Mouse (Mus musculus) E14TG2a.4 (cell line): ENCODE data around the gene Ucp3.

ENCODE experiments used
- H3K27me3 ChIP-seq: 2 replicates; pipeline ENCODE4 v1.6.1; 2014; ENCODE audit warnings: low read length, control low read depth; ENCODE audit not compliant: insufficient read depth
- H3K36me3 ChIP-seq: 2 replicates; pipeline ENCODE4 v1.6.1; 2014; ENCODE audit warnings: low read length, control low read depth; ENCODE audit not compliant: insufficient read depth
- H3K4me1 ChIP-seq: replicated peaks from 2 replicates; pipeline ENCODE4 v1.6.1; 2014; ENCODE audit warnings: low read depth, low read length, control low read depth
- H3K4me3 ChIP-seq: replicated peaks from 2 replicates; pipeline ENCODE4 v1.5.1; 2014; ENCODE audit warnings: mild to moderate bottlenecking, low read length
- H3K9me3 ChIP-seq: 2 replicates; pipeline ENCODE4 v1.6.1; 2014; ENCODE audit warnings: low read length, control low read depth
- CTCF ChIP-seq: conservative IDR thresholded peaks from 2 replicates; pipeline ENCODE4 v1.5.1; 2014; ENCODE audit warnings: low read length
- NANOG ChIP-seq: IDR thresholded peaks from 2 replicates; pipeline ENCODE4 v1.6.1; 2014; ENCODE audit warnings: borderline replicate concordance, low read length, mixed read lengths
- POU5F1 ChIP-seq: IDR thresholded peaks from 2 replicates; pipeline ENCODE4 v1.6.1; 2014; ENCODE audit warnings: low read length, borderline replicate concordance

Gene Ucp3

DNA sequence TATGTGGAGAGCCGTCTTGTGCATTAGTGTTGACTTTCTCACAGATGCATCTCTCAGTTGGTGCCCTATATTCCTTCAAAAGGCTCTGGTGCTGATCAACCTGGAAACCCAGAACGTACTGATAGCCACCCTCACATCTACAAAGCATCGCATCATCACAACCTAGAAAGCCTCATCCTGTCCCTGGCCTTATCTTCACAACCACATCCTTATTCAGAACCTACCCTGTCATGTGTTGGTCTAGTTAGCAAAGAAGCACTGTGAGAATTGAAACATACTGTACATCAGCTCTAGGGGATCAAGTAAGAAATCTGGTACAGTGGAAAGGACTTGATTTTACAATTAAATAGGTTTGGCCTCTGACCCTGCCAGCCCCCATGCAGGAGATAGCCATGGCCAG is 23.8 kb upstream of the Ucp3 start:
- TF ChIP-seq POU5F1 (no peak), CTCF (no peak), NANOG (no peak)
- peaks cover 78% of the 10 kb centered on the region for H3K36me3 ChIP-seq
- H3K4me1 ChIP-seq = 0 out of 2 replicates have a peak, but pooled peaks cover 3% of the 10 kb centered on the region
- no peak overlapping the region for H3K4me3 ChIP-seq
- no peaks in the 10 kb centered on the region for H3K9me3 ChIP-seq
- H3K27me3 ChIP-seq = no peaks in the 10 kb centered on the region

DNA sequence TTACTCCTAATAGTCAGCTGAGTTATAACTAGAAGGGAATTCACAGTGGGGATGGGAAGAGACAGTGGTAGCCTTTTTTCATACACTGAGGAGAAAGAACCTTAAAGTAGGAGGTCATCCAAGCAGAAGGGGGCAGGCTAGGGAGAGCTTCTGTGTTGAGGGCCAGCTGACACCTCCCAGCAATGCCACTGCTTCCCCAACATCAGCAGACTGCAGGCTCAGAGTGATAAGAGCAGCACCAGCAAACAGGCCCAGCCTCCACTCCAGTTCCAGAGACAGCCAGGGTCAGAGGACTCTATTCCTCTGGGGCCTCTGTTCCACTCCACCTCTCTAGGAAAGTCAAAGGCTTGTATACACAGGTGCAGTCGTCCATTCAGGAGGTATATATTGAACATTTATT is 14.6 kb upstream of the Ucp3 start:
- Histone ChIP-seq H3K4me1 (peaks cover 13% of the 10 kb centered on the region), H3K36me3 (peaks cover 75% of the 10 kb centered on the region), H3K4me3 (no peak overlapping the region), H3K27me3 (no peaks in the 10 kb centered on the region), H3K9me3 (no peaks in the 10 kb centered on the region)
- TF ChIP-seq NANOG (no peak), CTCF (no peak), POU5F1 (no peak)

DNA sequence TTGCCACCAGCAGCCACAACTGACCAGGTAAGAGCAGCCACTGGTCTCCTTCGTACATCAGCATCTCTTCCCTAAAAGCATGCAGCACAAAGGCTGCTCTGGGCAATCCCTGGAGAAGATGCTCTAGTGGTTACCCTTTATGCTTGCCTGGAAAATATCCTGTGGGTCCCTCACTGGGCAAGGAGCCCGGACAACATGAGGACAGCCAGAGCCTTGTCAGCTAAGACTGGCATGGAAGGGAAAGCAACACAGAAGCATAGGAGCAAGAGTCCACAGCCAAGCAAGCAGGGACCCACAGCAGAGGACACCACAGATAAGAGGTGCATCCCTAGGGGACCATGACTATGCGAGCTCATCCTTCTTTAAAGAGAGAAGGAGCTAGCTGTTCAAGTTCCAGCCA is 12.9 kb upstream of the Ucp3 start:
- Histone ChIP-seq H3K9me3 (no peaks in the 10 kb centered on the region), H3K4me1 (peaks cover 8% of the 10 kb centered on the region), H3K4me3 (no peak overlapping the region), H3K27me3 (no peaks in the 10 kb centered on the region), H3K36me3 (peaks cover 74% of the 10 kb centered on the region)
- TF ChIP-seq NANOG = no peak
- no peak for TF ChIP-seq POU5F1
- TF ChIP-seq CTCF = no peak

DNA sequence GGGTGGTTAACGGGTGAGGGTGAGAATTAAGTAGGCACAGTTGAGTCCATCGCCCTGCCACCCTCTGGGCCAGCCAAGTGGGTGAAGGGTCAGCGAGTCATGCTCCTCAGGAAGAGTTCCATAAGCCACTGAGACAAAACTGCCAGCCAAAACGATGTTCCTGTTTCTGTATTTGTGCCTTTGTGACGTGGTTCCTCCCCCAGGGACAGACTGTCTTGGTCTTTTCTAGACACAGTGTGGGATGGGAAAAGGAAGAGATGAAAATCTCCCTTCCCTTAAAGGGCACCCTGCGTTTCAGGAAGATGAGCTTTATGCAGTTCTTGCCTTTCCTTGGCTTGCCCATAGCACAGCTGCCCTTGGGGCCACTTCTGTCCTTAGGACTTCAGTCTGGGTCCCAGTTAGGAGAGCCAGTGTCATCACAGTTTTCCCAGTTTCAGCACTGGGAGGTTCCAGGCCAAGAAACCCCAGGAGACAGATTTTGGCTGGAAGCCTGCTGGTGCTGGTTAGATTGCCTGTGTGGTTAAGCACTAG is 11.1 kb upstream of the Ucp3 start:
- no peaks in the 10 kb centered on the region for H3K27me3 ChIP-seq
- no peak overlapping the region for H3K4me3 ChIP-seq
- 0 out of 2 replicates have a peak, but pooled peaks cover under 1% of the 10 kb centered on the region for H3K4me1 ChIP-seq
- H3K9me3 ChIP-seq = no peaks in the 10 kb centered on the region
- TF ChIP-seq CTCF (no peak), POU5F1 (no peak), NANOG (no peak)
- peaks cover 73% of the 10 kb centered on the region for H3K36me3 ChIP-seq

DNA sequence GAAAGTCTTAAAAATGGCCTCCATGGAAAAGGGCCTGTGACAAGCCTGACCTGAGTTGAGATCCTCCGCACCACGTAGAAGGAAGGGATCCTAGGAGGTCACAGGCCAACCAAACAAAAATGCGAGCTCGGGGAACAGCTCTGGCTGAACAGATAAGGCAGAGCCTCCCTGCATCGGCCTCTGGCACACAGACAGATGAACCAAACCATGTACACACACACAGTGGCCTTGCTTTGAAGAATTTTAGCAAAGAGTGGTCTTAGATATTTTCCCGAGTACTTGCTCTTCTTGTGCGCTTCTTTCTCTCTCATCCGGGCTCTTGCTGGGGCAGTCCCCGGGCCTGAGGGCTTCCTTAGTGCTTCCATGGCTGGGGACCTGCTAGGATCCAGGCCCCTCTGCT is 9.6 kb upstream of the Ucp3 start:
- no peak overlapping the region for H3K4me3 ChIP-seq
- H3K4me1 ChIP-seq = 0 out of 2 replicates have a peak, but pooled peaks cover 6% of the 10 kb centered on the region
- H3K27me3 ChIP-seq = no peaks in the 10 kb centered on the region
- no peaks in the 10 kb centered on the region for H3K9me3 ChIP-seq
- TF ChIP-seq CTCF = no peak
- TF ChIP-seq NANOG = no peak
- TF ChIP-seq POU5F1 = no peak
- H3K36me3 ChIP-seq = peaks cover 67% of the 10 kb centered on the region

DNA sequence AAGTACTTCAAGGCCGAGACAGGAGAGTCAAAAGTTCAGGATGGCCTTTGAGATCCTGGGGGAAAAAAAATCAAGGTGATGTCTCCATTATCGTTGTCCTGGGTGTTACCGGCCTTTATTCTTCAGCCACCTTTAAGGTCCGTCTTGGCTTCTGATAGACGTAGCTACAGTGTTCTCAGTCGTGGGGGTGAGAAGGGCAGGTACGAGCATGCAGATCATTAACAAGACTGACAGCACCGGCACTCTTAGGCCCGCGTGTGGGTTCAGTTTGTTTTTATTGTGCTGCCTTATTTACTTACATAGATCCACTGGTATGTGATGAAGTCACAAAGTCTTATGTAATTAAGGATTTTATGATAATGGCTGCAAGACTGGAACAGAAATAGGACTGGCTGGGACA is 9.0 kb upstream of the Ucp3 start:
- Histone ChIP-seq H3K27me3 (no peaks in the 10 kb centered on the region), H3K9me3 (no peaks in the 10 kb centered on the region), H3K4me3 (no peak overlapping the region), H3K36me3 (peaks cover 70% of the 10 kb centered on the region), H3K4me1 (0 out of 2 replicates have a peak, but pooled peaks cover 6% of the 10 kb centered on the region)
- TF ChIP-seq CTCF (no peak), NANOG (no peak), POU5F1 (no peak)

DNA sequence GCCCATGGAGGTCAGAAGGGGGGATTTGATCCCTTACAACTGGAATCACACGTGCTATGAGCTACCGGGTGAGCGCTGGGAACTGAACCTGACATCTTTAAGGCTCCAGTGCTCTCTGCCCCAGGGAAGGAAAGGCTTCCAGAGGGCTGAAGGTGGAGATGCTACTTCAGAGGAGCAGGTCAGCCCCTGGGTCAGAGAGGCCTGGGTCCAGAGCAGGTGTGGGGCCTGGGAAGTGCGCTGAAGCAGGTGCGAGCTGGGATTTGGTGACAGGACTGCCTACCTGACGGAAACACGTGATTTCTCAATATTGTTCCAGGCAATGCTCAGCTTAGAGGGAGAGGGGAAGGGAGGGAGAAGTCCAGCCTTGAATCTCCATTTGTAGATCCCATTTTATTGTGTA is 8.5 kb upstream of the Ucp3 start:
- H3K4me1 ChIP-seq = 0 out of 2 replicates have a peak, but pooled peaks cover 6% of the 10 kb centered on the region
- H3K36me3 ChIP-seq = peaks cover 75% of the 10 kb centered on the region
- no peak overlapping the region for H3K4me3 ChIP-seq
- TF ChIP-seq POU5F1 = no peak
- no peaks in the 10 kb centered on the region for H3K27me3 ChIP-seq
- no peaks in the 10 kb centered on the region for H3K9me3 ChIP-seq

DNA sequence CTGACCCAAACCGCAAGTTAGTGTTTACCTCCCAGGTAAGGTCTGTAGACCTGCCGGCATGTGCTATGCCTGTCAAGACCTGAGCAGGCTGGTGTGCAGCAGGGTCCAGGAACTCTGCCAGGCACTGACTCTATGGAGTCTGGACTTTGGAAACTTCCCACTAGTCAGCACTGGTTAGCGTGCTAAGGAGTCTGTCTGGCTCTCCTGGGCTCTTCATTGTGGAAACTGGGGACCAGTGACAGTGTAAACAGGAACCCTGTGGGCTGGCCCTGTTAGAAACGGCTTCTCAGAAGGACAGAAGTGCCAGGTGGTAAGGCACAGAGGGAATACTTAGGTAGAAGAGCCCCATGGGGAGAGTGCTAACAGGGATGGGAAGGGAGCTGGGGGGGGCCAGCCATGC is 7.5 kb upstream of the Ucp3 start:
- H3K36me3 ChIP-seq = peaks cover 74% of the 10 kb centered on the region
- H3K4me1 ChIP-seq = 0 out of 2 replicates have a peak, but pooled peaks cover 6% of the 10 kb centered on the region
- TF ChIP-seq CTCF = no peak
- TF ChIP-seq POU5F1 = no peak
- TF ChIP-seq NANOG = no peak
- H3K4me3 ChIP-seq = no peak overlapping the region
- H3K27me3 ChIP-seq = no peaks in the 10 kb centered on the region
- no peaks in the 10 kb centered on the region for H3K9me3 ChIP-seq

DNA sequence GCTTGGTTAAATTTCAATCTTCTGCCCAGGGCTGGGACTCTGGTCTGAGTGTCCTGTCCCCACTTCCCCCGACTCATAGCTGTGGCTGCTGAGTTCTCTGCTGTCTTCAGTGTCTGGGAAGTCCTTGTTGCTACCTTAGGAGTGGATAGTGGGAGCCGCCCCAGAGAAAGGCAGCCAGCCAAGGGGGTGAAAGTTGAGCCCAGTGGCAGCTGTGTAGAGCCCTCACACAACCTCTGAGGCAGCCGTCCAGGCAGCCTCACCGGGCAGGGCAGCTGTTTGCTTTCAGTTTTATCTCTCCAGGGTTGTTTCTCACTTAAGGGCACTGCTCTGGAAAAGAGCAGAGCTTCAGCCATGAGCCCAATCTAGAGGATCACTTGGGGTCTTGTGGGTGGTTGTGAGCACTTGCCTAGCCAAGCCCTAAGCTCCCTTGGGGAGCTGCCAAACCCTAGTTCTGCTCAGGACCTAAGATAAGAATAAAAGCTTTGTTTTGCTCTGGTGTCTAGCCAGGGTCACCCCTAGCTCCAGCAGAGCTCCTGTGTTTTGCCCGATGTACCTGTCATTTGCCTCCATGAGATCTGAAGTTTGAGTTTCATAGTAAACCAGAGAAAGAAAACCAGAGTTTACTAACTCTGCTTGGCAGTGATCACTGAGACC is 7.0 kb upstream of the Ucp3 start:
- Histone ChIP-seq H3K4me3 (no peak overlapping the region), H3K27me3 (no peaks in the 10 kb centered on the region), H3K36me3 (peaks cover 69% of the 10 kb centered on the region), H3K9me3 (no peaks in the 10 kb centered on the region), H3K4me1 (0 out of 2 replicates have a peak, but pooled peaks cover 6% of the 10 kb centered on the region)
- no peak for TF ChIP-seq NANOG
- no peak for TF ChIP-seq POU5F1
- no peak for TF ChIP-seq CTCF
